Mouse (Mus musculus) lung, embryonic 16.5 days (tissue): ENCODE measurements around the gene Crabp1. TPM values are rescaled to one million over a fixed set of nuclear protein-coding genes. Genes with fewer than 3 reads are reported as not detected.

Experiments
- ATAC-seq: fragments of 200-750 bp; cut with Nextera tagmentation; 2 replicates; pipeline ENCODE4 v1.8.0; 2017; ENCODE audit warnings: low read depth, mild to moderate bottlenecking, moderate library complexity
- H3K27ac ChIP-seq: fragments of 300-500 bp; sonication (generic); 2 replicates; pipeline ENCODE4 v1.5.1; 2014; ENCODE audit warnings: mild to moderate bottlenecking, control low read depth, low read length
- H3K27me3 ChIP-seq: fragments of 300-500 bp; sonication (generic); 2 replicates; pipeline ENCODE4 v1.6.1; 2014; ENCODE audit warnings: low read depth, low read length, mixed read lengths; ENCODE audit not compliant: control insufficient read depth, insufficient read depth
- H3K36me3 ChIP-seq: fragments of 300-500 bp; sonication (generic); 2 replicates; pipeline ENCODE4 v1.6.1; 2014; ENCODE audit warnings: low read length; ENCODE audit not compliant: control insufficient read depth, insufficient read depth
- H3K4me1 ChIP-seq: fragments of 300-500 bp; sonication (generic); replicated peaks from 2 replicates; pipeline ENCODE4 v1.6.1; 2014; ENCODE audit warnings: low read length, mixed read lengths; ENCODE audit not compliant: control insufficient read depth, insufficient read depth
- H3K4me2 ChIP-seq: fragments of 300-500 bp; sonication (generic); 2 replicates; pipeline ENCODE4 v1.6.1; 2014; ENCODE audit warnings: low read depth, low read length, control low read depth
- H3K4me3 ChIP-seq: fragments of 300-500 bp; sonication (generic); 2 replicates; pipeline ENCODE4 v1.5.1; 2014; ENCODE audit warnings: mild to moderate bottlenecking, low read length, control low read depth
- H3K9ac ChIP-seq: fragments of 300-500 bp; sonication (generic); 2 replicates; pipeline ENCODE4 v1.6.1; 2014; ENCODE audit warnings: low read length, control low read depth
- H3K9me3 ChIP-seq: fragments of 300-500 bp; sonication (generic); 2 replicates; pipeline ENCODE4 v1.6.1; 2016; ENCODE audit warnings: low read length; ENCODE audit not compliant: control insufficient read depth
- WGBS: fragments of 180-500 bp; shearing (Covaris S2); extraction: QIAGEN DNeasy Blood & Tissue Kit; methylation state at CpG from one replicate; pipeline ENCODE4 v1.1.7; 2014; 5-methylcytosine and 5-hydroxymethylcytosine counted together
- polyA plus RNA-seq: library from polyadenylated mRNA; unstranded; fragments of >200 nt; fragmentation: Nextera tagmentation; extraction: Ambion mirVana; gene quantifications from 2 replicates; pipeline ENCODE4 v1.2.1, GENCODE M21; 2015

The Crabp1 gene
- polyA plus RNA-seq, 1 experiment from 2014 or later, result 14.9 TPM

DNA sequence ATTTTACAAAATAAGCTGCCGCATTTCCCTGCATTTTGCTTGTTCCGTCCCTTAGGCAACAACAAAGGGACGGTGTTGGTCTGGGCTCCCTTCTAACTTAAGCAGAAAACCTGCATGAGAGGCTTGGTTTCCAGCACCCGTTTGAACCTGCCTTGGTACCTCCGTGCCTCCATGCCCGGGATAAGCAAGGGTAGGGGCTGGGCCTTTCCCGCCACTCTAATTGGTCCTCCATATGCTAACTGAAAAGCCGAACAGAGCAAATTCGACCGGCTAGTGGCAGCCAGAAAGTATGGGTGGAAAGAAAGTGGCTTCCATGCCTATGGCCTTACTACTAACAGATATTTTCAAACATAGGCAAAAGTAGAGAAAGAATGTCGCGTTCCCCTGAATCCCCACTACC lies 457 bp upstream of the Crabp1 start:
- Histone ChIP-seq H3K4me1 (peaks cover 17% of the 10 kb centered on the region), H3K4me3 (peak overlapping the region; percentile 43; the same call in 1 of the 2 replicates), H3K36me3 (no peaks in the 10 kb centered on the region), H3K27ac (no peak overlapping the region), H3K9me3 (no peaks in the 10 kb centered on the region), H3K4me2 (peak overlapping the region; percentile 66), H3K9ac (no peak overlapping the region), H3K27me3 (peaks cover 42% of the 10 kb centered on the region)
- 26% methylated on average over 12 of the region's 12 CpGs for WGBS
- ATAC-seq, result no peak

DNA sequence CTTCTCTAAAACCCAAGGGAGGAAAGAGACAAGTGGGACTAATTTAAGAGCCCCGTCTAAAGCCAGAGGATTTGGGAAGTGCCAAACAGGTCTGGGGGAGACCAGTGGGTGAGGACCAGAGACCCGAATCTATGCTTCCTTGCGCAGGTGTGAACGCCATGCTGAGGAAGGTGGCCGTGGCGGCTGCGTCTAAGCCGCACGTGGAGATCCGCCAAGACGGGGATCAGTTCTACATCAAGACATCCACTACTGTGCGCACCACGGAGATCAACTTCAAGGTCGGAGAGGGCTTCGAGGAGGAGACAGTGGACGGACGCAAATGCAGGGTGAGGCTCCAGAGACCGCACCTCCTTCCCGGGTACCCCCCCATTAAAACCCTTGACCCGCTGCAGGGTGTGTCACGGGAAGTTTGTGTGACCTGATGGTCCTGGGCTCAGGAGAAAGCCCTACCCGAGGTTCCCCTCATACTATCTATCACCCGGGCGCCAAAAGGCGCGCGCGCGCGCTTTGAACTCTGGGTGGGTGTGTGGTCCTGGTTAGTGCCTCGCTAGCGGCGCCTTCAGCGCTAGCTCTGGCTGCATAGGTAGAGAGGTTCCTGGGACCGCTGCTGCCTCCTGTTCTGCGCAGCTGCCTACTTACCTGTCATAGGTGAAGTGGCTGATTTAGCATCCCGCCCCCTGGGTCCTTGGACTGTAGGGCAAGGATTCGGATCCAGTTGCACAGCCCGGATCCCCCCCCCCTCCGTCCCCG lies 963 bp downstream of the Crabp1 start:
- Histone ChIP-seq H3K9ac (no peak overlapping the region), H3K4me3 (peak overlapping the region; percentile 43), H3K36me3 (no peaks in the 10 kb centered on the region), H3K4me2 (peak overlapping the region; percentile 66), H3K27ac (no peak overlapping the region), H3K4me1 (peaks cover 13% of the 10 kb centered on the region), H3K9me3 (no peaks in the 10 kb centered on the region), H3K27me3 (peaks cover 42% of the 10 kb centered on the region)
- ATAC-seq, result no peak; the same call in 1 of the 2 replicates
- WGBS, result under 1% methylated on average over 41 of the region's 41 CpGs

DNA sequence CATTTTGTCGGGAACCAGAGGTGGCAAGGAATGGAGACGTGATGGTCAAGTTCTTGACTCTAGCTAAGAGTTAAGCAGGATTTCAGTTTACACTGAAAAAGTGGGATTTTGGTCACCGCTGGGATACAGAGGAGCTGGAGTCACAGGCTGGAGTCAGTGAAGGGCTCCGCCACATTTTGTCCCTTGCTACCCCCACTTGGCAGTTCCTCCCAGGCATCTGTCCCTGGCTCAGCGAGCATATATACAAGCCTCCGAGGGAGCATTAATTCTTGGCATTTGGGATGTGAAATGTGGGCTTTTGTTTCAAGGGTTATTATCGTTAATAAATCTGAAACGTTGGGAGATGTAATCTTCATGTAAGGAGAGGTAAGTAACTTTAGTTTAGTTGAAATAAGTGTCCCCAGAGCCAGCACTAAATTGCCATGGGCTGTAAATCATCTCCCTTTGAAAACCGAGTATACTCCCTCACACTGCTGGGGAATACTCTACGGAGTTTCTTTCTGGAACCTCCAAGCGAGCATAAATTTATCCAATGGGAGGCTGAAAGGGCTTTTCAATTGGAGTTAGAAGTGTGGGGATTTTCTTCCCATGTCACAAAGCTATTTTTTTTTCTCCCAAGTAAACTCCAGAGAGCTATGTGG lies 5.7 kb downstream of the Crabp1 start:
- no peak overlapping the region for H3K4me2 ChIP-seq
- H3K27me3 ChIP-seq, result peaks cover 14% of the 10 kb centered on the region
- H3K9me3 ChIP-seq, result no peaks in the 10 kb centered on the region
- no peak for ATAC-seq
- H3K36me3 ChIP-seq, result no peaks in the 10 kb centered on the region
- no peak overlapping the region for H3K27ac ChIP-seq
- 57% methylated on average over 11 of the region's 11 CpGs for WGBS
- peaks cover 6% of the 10 kb centered on the region for H3K4me1 ChIP-seq
- H3K9ac ChIP-seq, result no peak overlapping the region
- no peak overlapping the region for H3K4me3 ChIP-seq

DNA sequence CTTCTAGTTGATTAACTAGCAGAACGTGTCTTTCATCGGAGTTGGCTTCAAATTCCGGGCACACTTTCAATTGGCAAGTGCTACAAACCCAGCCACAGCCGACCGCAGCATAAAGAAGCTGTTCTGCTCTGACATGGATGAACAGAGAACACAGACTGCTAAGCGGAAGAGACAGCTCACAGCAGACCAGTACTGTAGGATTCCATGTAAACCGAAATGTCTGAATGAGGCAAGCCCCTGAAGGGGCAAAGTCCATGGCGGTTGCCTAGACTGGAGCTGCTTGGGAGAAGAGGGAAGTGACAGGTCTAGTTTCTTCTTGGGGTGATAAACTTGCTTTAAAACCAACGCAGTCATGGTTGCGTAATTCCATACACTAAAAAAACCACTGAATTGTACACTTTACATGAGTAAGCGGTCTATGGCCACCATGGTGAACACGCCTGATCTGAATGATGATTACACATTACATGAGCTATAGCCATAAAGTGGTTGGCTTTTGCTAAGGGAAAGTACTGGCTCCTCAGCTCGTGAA lies 12.0 kb downstream of the Crabp1 start:
- Histone ChIP-seq H3K9me3 (no peaks in the 10 kb centered on the region), H3K27me3 (no peaks in the 10 kb centered on the region), H3K36me3 (no peaks in the 10 kb centered on the region), H3K9ac (no peak overlapping the region), H3K4me2 (no peak overlapping the region), H3K27ac (no peak overlapping the region), H3K4me1 (no peaks in the 10 kb centered on the region), H3K4me3 (no peak overlapping the region)
- peak; percentile 49 for ATAC-seq
- WGBS, result 75% methylated on average over 13 of the region's 13 CpGs

- Histone ChIP-seq H3K36me3 (no peaks in the 10 kb centered on the region), H3K9me3 (no peaks in the 10 kb centered on the region), H3K4me2 (no peak overlapping the region), H3K9ac (no peak overlapping the region), H3K4me3 (no peak overlapping the region), H3K27me3 (no peaks in the 10 kb centered on the region), H3K4me1 (no peaks in the 10 kb centered on the region), H3K27ac (no peak overlapping the region)
- no peak for ATAC-seq
- whole genome bisulfite sequencing, result 83% methylated on average over 8 of the region's 8 CpGs
Measured at GRCm38 (mm10) chr9:54779280-54779679, 14.7 kb downstream of the Crabp1 start.

DNA sequence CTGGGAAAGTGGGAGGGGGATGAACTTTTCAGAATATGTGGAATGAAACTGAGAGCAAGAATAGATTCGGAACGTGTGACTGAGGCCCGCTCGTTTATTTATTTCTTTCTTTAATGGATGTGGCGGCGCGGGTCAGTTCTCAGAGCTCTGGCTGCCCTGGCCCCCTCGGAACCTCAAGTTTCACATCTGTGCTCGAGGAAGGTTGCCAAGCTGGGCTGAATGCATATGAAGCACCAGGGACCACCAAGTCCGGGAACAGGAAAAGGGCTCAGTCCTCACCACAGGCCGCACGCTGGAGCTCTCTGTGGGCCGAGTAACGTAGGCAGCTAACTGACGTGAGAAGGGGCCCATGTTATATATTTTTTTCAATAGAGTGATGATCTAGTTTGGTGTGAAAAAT lies 18.0 kb downstream of the Crabp1 start:
- Histone ChIP-seq H3K27ac (no peak overlapping the region), H3K9me3 (no peaks in the 10 kb centered on the region)

DNA sequence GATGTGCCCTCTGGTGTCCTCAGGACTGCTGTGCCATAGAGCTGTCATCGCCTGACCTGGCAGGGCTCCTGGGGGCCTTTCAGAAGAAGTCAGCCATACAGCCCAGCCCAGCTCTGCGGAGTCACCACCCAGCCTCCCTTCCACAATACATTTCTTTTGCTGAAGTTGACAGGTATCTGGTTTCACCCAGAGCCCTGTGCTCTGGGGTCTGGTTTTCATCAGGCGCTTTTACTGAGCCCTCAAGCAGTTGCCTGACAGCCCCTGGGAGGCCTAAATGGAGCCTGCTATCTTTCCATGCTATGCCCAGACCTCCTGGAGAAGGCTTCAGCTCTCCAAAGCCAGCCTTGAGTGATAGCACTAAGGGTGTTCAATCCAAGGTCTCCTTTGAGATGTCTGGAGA lies 19.5 kb downstream of the Crabp1 start:
- Histone ChIP-seq H3K9me3 (no peaks in the 10 kb centered on the region), H3K27ac (no peak overlapping the region), H3K36me3 (no peaks in the 10 kb centered on the region), H3K27me3 (no peaks in the 10 kb centered on the region), H3K4me3 (no peak overlapping the region), H3K4me1 (peaks cover 3% of the 10 kb centered on the region; the same call in 1 of the 2 replicates), H3K9ac (no peak overlapping the region), H3K4me2 (no peak overlapping the region)
- ATAC-seq, result no peak
- WGBS, result 57% methylated on average over 3 of the region's 3 CpGs

More for the DNA sequence above, 18.0 kb downstream of the Crabp1 start:
- H3K4me2 ChIP-seq, result no peak overlapping the region
- 0 out of 2 replicates have a peak overlapping the region, but pooled peaks have one; percentile 1 for H3K9ac ChIP-seq
- H3K27me3 ChIP-seq, result no peaks in the 10 kb centered on the region
- H3K4me3 ChIP-seq, result no peak overlapping the region
- H3K36me3 ChIP-seq, result no peaks in the 10 kb centered on the region
- ATAC-seq, result peak; percentile 69
- 39% methylated on average over 15 of the region's 15 CpGs for WGBS
- H3K4me1 ChIP-seq, result no peaks in the 10 kb centered on the region

DNA sequence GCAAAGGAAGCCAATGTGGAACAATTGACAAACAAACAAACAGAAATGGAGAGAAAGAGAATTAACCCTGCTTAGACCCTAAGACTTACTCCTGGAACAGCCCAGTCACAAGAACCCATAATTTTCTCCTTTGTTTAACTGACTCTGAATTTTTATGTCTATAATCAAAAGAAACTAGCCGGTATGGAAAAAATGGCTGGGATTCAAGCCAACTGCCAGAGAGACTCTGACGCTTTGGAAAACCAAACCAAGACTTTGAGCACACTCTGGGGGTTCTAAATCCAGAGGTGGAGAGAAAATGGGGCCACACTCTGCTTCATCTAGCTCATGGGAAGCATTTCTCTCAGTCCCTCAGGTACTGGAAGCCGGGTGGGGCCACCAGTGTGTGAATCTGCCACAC lies 20.7 kb downstream of the Crabp1 start:
- Histone ChIP-seq H3K4me3 (no peak overlapping the region), H3K36me3 (no peaks in the 10 kb centered on the region), H3K4me2 (no peak overlapping the region), H3K9me3 (no peaks in the 10 kb centered on the region), H3K9ac (no peak overlapping the region), H3K27ac (no peak overlapping the region), H3K27me3 (no peaks in the 10 kb centered on the region), H3K4me1 (peaks cover 3% of the 10 kb centered on the region; the same call in 1 of the 2 replicates)
- WGBS, result 58% methylated on average over 3 of the region's 3 CpGs
- no peak for ATAC-seq

DNA sequence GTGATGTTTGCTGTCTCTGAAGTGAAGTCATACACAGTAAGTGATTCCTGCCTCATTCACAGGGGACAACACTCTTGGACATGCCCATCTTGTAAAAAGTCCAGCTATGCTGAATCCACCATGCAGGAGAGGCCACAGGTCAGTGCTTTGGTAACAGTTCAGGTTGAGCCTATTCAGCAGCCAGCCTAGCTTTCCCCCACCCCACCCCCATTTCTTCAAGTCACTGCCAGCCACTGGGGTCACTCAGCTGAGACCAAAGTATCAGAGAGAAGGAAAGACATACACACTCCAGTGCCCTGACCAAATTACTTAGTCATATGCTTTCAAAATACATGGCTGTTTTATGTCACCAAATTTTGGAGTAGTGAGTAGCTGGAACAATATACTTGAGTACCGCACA lies 21.5 kb downstream of the Crabp1 start:
- H3K27ac ChIP-seq, result no peak overlapping the region
- WGBS, result 73% methylated on average over 1 of the region's 1 CpGs
- H3K9ac ChIP-seq, result no peak overlapping the region
- H3K4me1 ChIP-seq, result peaks cover 3% of the 10 kb centered on the region; the same call in 1 of the 2 replicates
- no peak for ATAC-seq
- H3K4me3 ChIP-seq, result no peak overlapping the region
- no peak overlapping the region for H3K4me2 ChIP-seq
- no peaks in the 10 kb centered on the region for H3K9me3 ChIP-seq
- H3K36me3 ChIP-seq, result no peaks in the 10 kb centered on the region
- no peaks in the 10 kb centered on the region for H3K27me3 ChIP-seq
